Mouse (Mus musculus) heart, adult 2 months (tissue): Measurements from ENCODE around the gene Cisd1. TPM values are rescaled to one million over a fixed set of nuclear protein-coding genes. Genes with fewer than 3 reads are reported as not detected.

Experiments used
- DNase-seq, 2 experiments: peaks; one replicate each; pipeline ENCODE4 v3.0.0; 2021
- H3K27ac ChIP-seq: fragments of 200-600 bp; 2 replicates; pipeline ENCODE4 v1.8.1; 2022
- H3K27me3 ChIP-seq: fragments of 200-500 bp; 2 replicates; pipeline ENCODE4 v1.6.1; 2012; ENCODE audit warnings: mild to moderate bottlenecking, low read length, inconsistent platforms, mixed read lengths; ENCODE audit not compliant: control insufficient read depth, insufficient read depth
- H3K36me3 ChIP-seq: fragments of 200-500 bp; 2 replicates; pipeline ENCODE4 v1.6.1; 2012; ENCODE audit warnings: low read length, inconsistent platforms; ENCODE audit not compliant: control insufficient read depth, insufficient read depth
- H3K4me1 ChIP-seq: fragments of 200-500 bp; 2 replicates; pipeline ENCODE4 v1.6.1; 2011; ENCODE audit warnings: low read length; ENCODE audit not compliant: control insufficient read depth, insufficient read depth
- H3K4me3 ChIP-seq: fragments of 200-600 bp; 2 replicates; pipeline ENCODE4 v1.8.1; 2022
- H3K79me2 ChIP-seq: fragments of 200-500 bp; replicated peaks from 2 replicates; pipeline ENCODE4 v1.6.1; 2012; ENCODE audit warnings: mild to moderate bottlenecking, inconsistent platforms, low read length, moderate library complexity, mixed read lengths; ENCODE audit not compliant: control insufficient read depth, insufficient read depth
- H3K9ac ChIP-seq: fragments of 200-500 bp; 2 replicates; pipeline ENCODE4 v1.6.1; 2012; ENCODE audit warnings: low read depth, mild to moderate bottlenecking, control low read depth, inconsistent platforms, low read length, mixed read lengths
- CTCF ChIP-seq: fragments of 200-600 bp; IDR thresholded peaks from 2 replicates; pipeline ENCODE4 v1.8.1; 2022; ENCODE audit warnings: antibody characterized with exemption, mild to moderate bottlenecking, moderate library complexity
- EP300 ChIP-seq: fragments of 200-500 bp; IDR thresholded peaks from 2 replicates; pipeline ENCODE4 v1.6.1; 2011; ENCODE audit warnings: low read depth, low read length, control low read depth; ENCODE audit not compliant: insufficient read depth
- POLR2A ChIP-seq: fragments of 200-500 bp; IDR thresholded peaks from 2 replicates; pipeline ENCODE4 v1.6.1; 2011; ENCODE audit warnings: mild to moderate bottlenecking, low read depth, low read length, control low read depth; ENCODE audit not compliant: insufficient read depth
- WGBS: fragments of 180-500 bp; shearing (Covaris S2); methylation state at CpG from one replicate; pipeline ENCODE4 v1.1.7; 2018; 5-methylcytosine and 5-hydroxymethylcytosine counted together
- intact Hi-C: fragments of 180-260 bp; cut with DNase I; formaldehyde crosslinking; loops from one replicate; pipeline ENCODE4 v1.15.1; 2025
- polyA plus RNA-seq: library from polyadenylated mRNA; depleted of rRNA; stranded (reverse); fragments of >200 nt; gene quantifications from 2 replicates; pipeline ENCODE4 v1.2.3, GENCODE M21; 2012
- total RNA-seq, 2 experiments: library from RNA; stranded (reverse); gene quantifications; 2 replicates each; pipeline ENCODE4 v1.2.3; 2021

Cisd1 gene
- total and polyA plus RNA-seq, 3 experiments, result 203 to 338 (median 295) TPM

- no peaks in the 10 kb centered on the region for H3K27me3 ChIP-seq
- H3K27ac ChIP-seq, result no peak overlapping the region
- H3K4me1 ChIP-seq, result no peaks in the 10 kb centered on the region
Observed at GRCm38 (mm10) chr10:71316056-71316455, 28.7 kb downstream of the Cisd1 start.

DNA sequence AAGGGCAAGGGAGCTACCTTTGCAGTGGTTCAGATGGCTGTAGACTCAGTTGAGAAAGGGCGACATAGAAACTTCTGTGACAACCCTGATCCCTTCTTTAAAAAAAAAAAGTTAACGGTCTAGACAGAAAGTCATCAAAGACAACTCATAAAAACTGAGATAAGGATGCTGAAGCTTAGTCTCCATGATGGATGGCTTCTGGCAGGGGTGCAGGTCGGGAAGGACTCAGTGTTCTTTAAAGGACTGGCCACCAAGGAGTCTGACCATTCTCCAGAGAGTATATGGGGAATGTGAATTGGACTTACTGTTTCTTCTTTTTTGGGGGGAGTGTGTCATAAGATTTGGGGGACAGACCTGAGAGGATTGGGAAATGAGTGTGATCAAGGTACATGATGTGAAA lies 30.2 kb downstream of the Cisd1 start:
- Histone ChIP-seq H3K27me3 (no peaks in the 10 kb centered on the region), H3K36me3 (no peaks in the 10 kb centered on the region), H3K79me2 (no peaks in the 10 kb centered on the region), H3K9ac (no peak overlapping the region), H3K27ac (no peak overlapping the region), H3K4me3 (no peak overlapping the region), H3K4me1 (no peaks in the 10 kb centered on the region)
- TF ChIP-seq CTCF, result no peak
- TF ChIP-seq EP300, result no peak
- TF ChIP-seq POLR2A, result no peak
- DNase-seq, result no peak
- WGBS, result 72% methylated on average over 3 of the region's 3 CpGs
- intact Hi-C loops, result no loop called here

More at GRCm38 (mm10) chr10:71316056-71316455, 28.7 kb downstream of the Cisd1 start:
- intact Hi-C loops, result no loop called here
- no peak for DNase-seq
- TF ChIP-seq CTCF, result no peak
- TF ChIP-seq POLR2A, result no peak
- TF ChIP-seq EP300, result no peak
- Histone ChIP-seq H3K9ac (no peak overlapping the region), H3K4me3 (no peak overlapping the region), H3K79me2 (no peaks in the 10 kb centered on the region), H3K36me3 (no peaks in the 10 kb centered on the region)
- 68% methylated on average over 11 of the region's 11 CpGs for WGBS

- TF ChIP-seq POLR2A, result no peak
- TF ChIP-seq EP300, result no peak
- no peak for TF ChIP-seq CTCF
- H3K27ac ChIP-seq, result no peak overlapping the region
- H3K4me1 ChIP-seq, result no peaks in the 10 kb centered on the region
- no peaks in the 10 kb centered on the region for H3K79me2 ChIP-seq
- H3K4me3 ChIP-seq, result no peak overlapping the region
- intact Hi-C loops, result no loop called here
- 0 out of 2 replicates have a peak, but pooled peaks cover 2% of the 10 kb centered on the region for H3K27me3 ChIP-seq
- H3K9ac ChIP-seq, result no peak overlapping the region
- H3K36me3 ChIP-seq, result no peaks in the 10 kb centered on the region
- DNase-seq, result no peak
- WGBS, result 61% methylated on average over 3 of the region's 3 CpGs
Observed at GRCm38 (mm10) chr10:71310288-71310687, 34.5 kb downstream of the Cisd1 start.

DNA sequence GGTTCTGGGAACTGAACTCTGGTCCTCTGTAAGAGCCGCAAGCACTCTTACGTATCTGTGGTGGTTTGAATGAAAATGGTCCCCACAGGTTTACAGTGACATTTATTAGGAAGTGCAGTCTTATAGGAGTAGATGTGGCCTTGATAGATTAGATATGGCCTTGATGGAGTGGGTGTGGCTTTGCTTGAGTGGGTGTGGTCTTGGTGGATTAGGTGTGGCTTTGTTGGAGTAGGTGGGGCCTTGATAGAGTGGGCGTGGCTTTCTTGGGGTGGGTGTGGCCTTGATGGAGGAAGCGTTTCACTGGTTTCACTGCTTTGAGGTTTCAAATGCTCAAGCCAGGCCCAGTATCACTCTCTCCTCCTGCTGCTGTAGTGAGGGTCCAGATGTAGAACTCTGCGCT lies 36.6 kb downstream of the Cisd1 start:
- Histone ChIP-seq H3K27me3 (0 out of 2 replicates have a peak, but pooled peaks cover 2% of the 10 kb centered on the region), H3K4me1 (no peaks in the 10 kb centered on the region), H3K27ac (no peak overlapping the region), H3K79me2 (no peaks in the 10 kb centered on the region), H3K9ac (no peak overlapping the region), H3K4me3 (no peak overlapping the region), H3K36me3 (no peaks in the 10 kb centered on the region)
- intact Hi-C loops, result no loop called here
- DNase-seq, result no peak
- 81% methylated on average over 5 of the region's 5 CpGs for WGBS
- TF ChIP-seq EP300, result no peak
- TF ChIP-seq CTCF, result no peak
- TF ChIP-seq POLR2A, result no peak

- Histone ChIP-seq H3K4me1 (no peaks in the 10 kb centered on the region), H3K4me3 (no peak overlapping the region), H3K27ac (no peak overlapping the region), H3K9ac (no peak overlapping the region), H3K27me3 (0 out of 2 replicates have a peak, but pooled peaks cover 2% of the 10 kb centered on the region), H3K36me3 (no peaks in the 10 kb centered on the region), H3K79me2 (no peaks in the 10 kb centered on the region)
- no peak for DNase-seq
- TF ChIP-seq EP300, result no peak
- no peak for TF ChIP-seq CTCF
- no peak for TF ChIP-seq POLR2A
- 58% methylated on average over 6 of the region's 6 CpGs for WGBS
- intact Hi-C loops, result no loop called here
Observed at GRCm38 (mm10) chr10:71306759-71307158, 38.0 kb downstream of the Cisd1 start.

- no peaks in the 10 kb centered on the region for H3K36me3 ChIP-seq
- no peak overlapping the region for H3K27ac ChIP-seq
- 0 out of 2 replicates have a peak, but pooled peaks cover 2% of the 10 kb centered on the region for H3K27me3 ChIP-seq
- no peak overlapping the region for H3K4me3 ChIP-seq
- no peak for DNase-seq
- no peaks in the 10 kb centered on the region for H3K79me2 ChIP-seq
- no peak overlapping the region for H3K9ac ChIP-seq
- intact Hi-C loops, result no loop called here
- no peaks in the 10 kb centered on the region for H3K4me1 ChIP-seq
- 6% methylated on average over 6 of the region's 6 CpGs for WGBS
- no peak for TF ChIP-seq POLR2A
- peak; percentile 74 for TF ChIP-seq CTCF
Observed at GRCm38 (mm10) chr10:71306190-71306589, 38.6 kb downstream of the Cisd1 start.
